Mouse (Mus musculus) stomach, postnatal 0 days (tissue): ENCODE measurements around the gene Sh3pxd2a. TPM values are rescaled to one million over a fixed set of nuclear protein-coding genes. Genes with fewer than 3 reads are reported as not detected.

Experiments
- ATAC-seq: fragments of 200-750 bp; cut with Nextera tagmentation; 2 replicates; pipeline ENCODE4 v1.8.0; 2017; ENCODE audit not compliant: low FRiP score, low TSS enrichment
- DNase-seq: peaks from one replicate; pipeline ENCODE4 v3.0.0-alpha.2; 2016; ENCODE audit warnings: low spot score
- H3K27ac ChIP-seq: fragments of 300-500 bp; sonication (generic); replicated peaks from 2 replicates; pipeline ENCODE4 v1.5.1; 2014; ENCODE audit warnings: mild to moderate bottlenecking, control low read depth
- H3K27me3 ChIP-seq: fragments of 300-500 bp; sonication (generic); 2 replicates; pipeline ENCODE4 v1.6.1; 2014; ENCODE audit warnings: low read length; ENCODE audit not compliant: control insufficient read depth, insufficient read depth
- H3K36me3 ChIP-seq: fragments of 300-500 bp; sonication (generic); 2 replicates; pipeline ENCODE4 v1.6.1; 2014; ENCODE audit warnings: low read length, mixed read lengths; ENCODE audit not compliant: control insufficient read depth, insufficient read depth
- H3K4me1 ChIP-seq: fragments of 300-500 bp; sonication (generic); replicated peaks from 2 replicates; pipeline ENCODE4 v1.6.1; 2014; ENCODE audit warnings: antibody characterized with exemption; ENCODE audit not compliant: control insufficient read depth, insufficient read depth
- H3K4me2 ChIP-seq: fragments of 300-500 bp; sonication (generic); replicated peaks from 2 replicates; pipeline ENCODE4 v1.6.1; 2014; ENCODE audit warnings: low read depth, mild to moderate bottlenecking, control low read depth, moderate library complexity
- H3K4me3 ChIP-seq: fragments of 300-500 bp; sonication (generic); 2 replicates; pipeline ENCODE4 v1.5.1; 2014; ENCODE audit warnings: low read depth, low read length, control low read depth
- H3K9ac ChIP-seq: fragments of 300-500 bp; sonication (generic); 2 replicates; pipeline ENCODE4 v1.6.1; 2014; ENCODE audit warnings: mild to moderate bottlenecking, low read length, control low read depth, mixed read lengths
- H3K9me3 ChIP-seq: fragments of 300-500 bp; sonication (generic); 2 replicates; pipeline ENCODE4 v1.6.1; 2016; ENCODE audit warnings: low read length; ENCODE audit not compliant: control insufficient read depth
- CTCF ChIP-seq: IDR thresholded peaks from 2 replicates; pipeline ENCODE4 v1.5.1; 2016; ENCODE audit warnings: antibody characterized with exemption, low read depth, mild to moderate bottlenecking, moderate library complexity
- EP300 ChIP-seq: optimal IDR thresholded peaks from 2 replicates; pipeline ENCODE3; 2016; ENCODE audit warnings: antibody characterized with exemption
- WGBS: fragments of 180-500 bp; shearing (Covaris S2); extraction: QIAGEN DNeasy Blood & Tissue Kit; methylation state at CpG from one replicate; pipeline ENCODE4 v1.1.7; 2014; 5-methylcytosine and 5-hydroxymethylcytosine counted together
- polyA plus RNA-seq: library from polyadenylated mRNA; unstranded; fragments of >200 nt; fragmentation: Nextera tagmentation; extraction: Ambion mirVana; gene quantifications from 2 replicates; pipeline ENCODE4 v1.2.1, GENCODE M21; 2015

Gene Sh3pxd2a
- polyA plus RNA-seq, 1 experiment from 2014 or later = 3.7 TPM

DNA sequence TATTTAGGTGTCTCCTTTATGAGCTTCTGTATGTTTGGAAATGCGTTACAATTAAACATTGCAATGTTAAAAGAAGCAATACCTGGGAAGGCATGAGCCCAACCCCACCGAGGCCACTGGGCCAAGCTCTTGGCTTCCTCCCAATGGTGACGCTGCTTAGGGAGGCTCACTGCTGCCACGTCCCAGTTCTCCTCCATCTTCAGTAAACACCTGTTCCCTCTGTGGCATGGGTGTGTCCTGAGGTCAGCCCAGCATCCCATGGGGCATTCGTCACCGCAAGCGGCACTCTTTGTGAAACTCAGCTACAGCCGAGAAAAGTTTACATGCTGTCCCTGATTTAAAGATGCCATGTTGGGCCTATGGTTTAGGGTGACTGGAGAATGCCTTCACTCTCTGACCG, 23.4 kb upstream of the Sh3pxd2a start:
- Histone ChIP-seq H3K4me1 (0 out of 2 replicates have a peak, but pooled peaks cover 2% of the 10 kb centered on the region), H3K27ac (no peak overlapping the region), H3K9me3 (no peaks in the 10 kb centered on the region), H3K36me3 (no peaks in the 10 kb centered on the region), H3K4me2 (no peak overlapping the region), H3K27me3 (no peaks in the 10 kb centered on the region), H3K9ac (no peak overlapping the region), H3K4me3 (no peak overlapping the region)
- peak; percentile 75 for ATAC-seq
- WGBS = 56% methylated on average over 9 of the region's 9 CpGs
- peak; percentile 67 for DNase-seq
- TF ChIP-seq CTCF (no peak), EP300 (no peak)

DNA sequence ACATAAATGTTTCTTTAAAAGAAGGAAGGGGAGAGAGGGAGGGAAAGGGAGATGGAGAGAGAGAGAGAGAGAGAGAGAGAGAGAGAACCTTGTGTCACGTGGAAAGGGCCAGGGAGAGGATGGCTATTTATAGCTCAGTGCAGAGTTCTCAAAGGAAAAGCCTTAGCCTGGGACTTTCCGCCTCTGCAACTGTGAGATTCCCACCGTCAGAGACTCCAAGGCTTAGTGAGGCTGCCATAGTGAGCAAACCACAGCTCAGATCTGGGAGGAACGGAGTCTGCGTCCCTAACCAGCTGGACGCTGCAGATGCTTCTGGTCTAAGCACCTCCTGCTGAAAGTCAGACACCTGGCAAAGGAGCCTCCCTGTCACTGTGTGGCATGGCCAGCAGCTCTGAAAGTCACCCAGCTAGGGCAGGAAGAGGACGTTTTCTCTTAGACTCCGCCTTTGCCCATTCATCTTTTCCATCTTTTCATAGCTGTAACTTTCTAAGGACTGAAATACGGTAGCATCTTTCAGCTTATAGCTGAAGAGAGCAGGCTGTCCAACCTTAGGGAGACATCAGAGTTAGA, 21.9 kb upstream of the Sh3pxd2a start:
- Histone ChIP-seq H3K4me2 (peak overlapping the region; percentile 35; the same call in 1 of the 2 replicates), H3K4me3 (no peak overlapping the region), H3K36me3 (no peaks in the 10 kb centered on the region), H3K9me3 (no peaks in the 10 kb centered on the region), H3K4me1 (0 out of 2 replicates have a peak, but pooled peaks cover 2% of the 10 kb centered on the region), H3K9ac (peak overlapping the region; percentile 31; the same call in 1 of the 2 replicates), H3K27ac (0 out of 2 replicates have a peak overlapping the region, but pooled peaks have one; percentile 40), H3K27me3 (no peaks in the 10 kb centered on the region)
- 21% methylated on average over 9 of the region's 9 CpGs for WGBS
- TF ChIP-seq EP300 (no peak), CTCF (no peak)
- DNase-seq = no peak
- ATAC-seq = peak; percentile 60

DNA sequence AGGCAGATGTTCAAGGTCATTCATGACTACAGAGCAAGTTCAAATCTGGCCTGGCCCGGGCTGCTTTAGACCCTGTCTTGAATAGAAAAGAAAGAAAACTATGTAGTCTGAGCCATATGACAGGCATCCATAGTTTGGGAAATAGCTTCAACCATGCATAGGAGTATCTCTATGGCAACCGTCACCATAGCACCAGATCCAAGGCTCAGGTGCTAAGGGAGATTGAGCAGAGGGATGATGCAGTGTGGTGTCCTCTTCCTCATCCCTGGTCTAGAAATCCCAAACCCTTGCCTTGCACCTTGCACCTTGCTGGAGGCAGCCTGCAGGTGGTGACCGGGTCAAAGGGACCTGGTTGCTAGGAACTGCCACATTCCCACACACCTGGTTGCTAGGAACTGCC, 19.9 kb upstream of the Sh3pxd2a start:
- 71% methylated on average over 3 of the region's 3 CpGs for WGBS
- Histone ChIP-seq H3K27me3 (no peaks in the 10 kb centered on the region), H3K4me1 (0 out of 2 replicates have a peak, but pooled peaks cover 2% of the 10 kb centered on the region), H3K9ac (no peak overlapping the region), H3K27ac (no peak overlapping the region), H3K9me3 (no peaks in the 10 kb centered on the region), H3K36me3 (no peaks in the 10 kb centered on the region), H3K4me3 (no peak overlapping the region), H3K4me2 (no peak overlapping the region)
- TF ChIP-seq CTCF = no peak
- TF ChIP-seq EP300 = no peak
- DNase-seq (no peak), ATAC-seq (no peak)

DNA sequence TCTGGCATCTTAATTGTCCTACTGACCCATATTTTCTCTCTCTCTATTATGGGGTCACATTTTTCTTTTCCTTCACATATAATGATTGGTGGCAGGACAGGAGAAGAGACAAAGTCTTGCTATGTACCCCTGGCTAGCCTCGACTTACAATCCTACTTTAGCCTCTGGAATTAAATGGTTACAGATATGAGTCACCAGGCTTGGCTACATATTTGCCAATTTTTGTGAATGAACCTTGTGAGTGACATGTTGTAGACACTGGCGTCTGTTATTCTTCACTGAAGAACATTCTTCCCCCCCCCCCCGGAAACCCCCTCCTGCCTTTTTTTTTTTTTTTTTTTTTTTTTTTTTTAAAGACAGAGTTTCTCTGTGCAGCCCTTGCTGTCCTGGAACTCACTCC, 19.1 kb upstream of the Sh3pxd2a start:
- DNase-seq = no peak
- ATAC-seq = no peak
- Histone ChIP-seq H3K27me3 (no peaks in the 10 kb centered on the region), H3K36me3 (no peaks in the 10 kb centered on the region), H3K4me1 (0 out of 2 replicates have a peak, but pooled peaks cover 2% of the 10 kb centered on the region), H3K9ac (no peak overlapping the region), H3K4me2 (no peak overlapping the region), H3K4me3 (no peak overlapping the region), H3K27ac (no peak overlapping the region), H3K9me3 (no peaks in the 10 kb centered on the region)
- no peak for TF ChIP-seq EP300
- 42% methylated on average over 3 of the region's 3 CpGs for WGBS

DNA sequence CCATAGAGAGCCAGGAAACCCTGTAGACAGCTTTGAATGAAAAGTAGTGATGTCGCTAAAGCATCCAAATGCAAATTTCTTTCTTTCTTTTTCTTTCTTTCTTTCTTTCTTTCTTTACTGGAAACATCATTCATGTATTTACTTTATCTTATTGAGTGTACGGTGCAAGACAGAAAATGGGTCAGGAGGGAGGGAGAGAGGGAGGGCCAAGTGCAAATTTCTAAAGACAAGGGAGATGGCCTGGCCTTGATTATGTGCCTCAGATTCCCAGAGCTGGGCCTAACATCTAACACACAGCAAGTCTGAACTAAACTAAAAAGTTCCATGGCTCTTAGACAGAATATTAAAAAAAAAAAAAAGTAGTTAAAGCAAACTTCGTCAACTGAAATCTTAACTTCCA, 9.3 kb upstream of the Sh3pxd2a start:
- H3K4me2 ChIP-seq = no peak overlapping the region
- no peak overlapping the region for H3K9ac ChIP-seq
- no peak for TF ChIP-seq CTCF
- TF ChIP-seq EP300 = no peak
- H3K36me3 ChIP-seq = no peaks in the 10 kb centered on the region
- H3K4me3 ChIP-seq = no peak overlapping the region
- H3K27me3 ChIP-seq = no peaks in the 10 kb centered on the region
- H3K9me3 ChIP-seq = no peaks in the 10 kb centered on the region
- H3K27ac ChIP-seq = no peak overlapping the region
- ATAC-seq (no peak), DNase-seq (no peak)
- no peaks in the 10 kb centered on the region for H3K4me1 ChIP-seq
- 71% methylated on average over 3 of the region's 3 CpGs for WGBS

DNA sequence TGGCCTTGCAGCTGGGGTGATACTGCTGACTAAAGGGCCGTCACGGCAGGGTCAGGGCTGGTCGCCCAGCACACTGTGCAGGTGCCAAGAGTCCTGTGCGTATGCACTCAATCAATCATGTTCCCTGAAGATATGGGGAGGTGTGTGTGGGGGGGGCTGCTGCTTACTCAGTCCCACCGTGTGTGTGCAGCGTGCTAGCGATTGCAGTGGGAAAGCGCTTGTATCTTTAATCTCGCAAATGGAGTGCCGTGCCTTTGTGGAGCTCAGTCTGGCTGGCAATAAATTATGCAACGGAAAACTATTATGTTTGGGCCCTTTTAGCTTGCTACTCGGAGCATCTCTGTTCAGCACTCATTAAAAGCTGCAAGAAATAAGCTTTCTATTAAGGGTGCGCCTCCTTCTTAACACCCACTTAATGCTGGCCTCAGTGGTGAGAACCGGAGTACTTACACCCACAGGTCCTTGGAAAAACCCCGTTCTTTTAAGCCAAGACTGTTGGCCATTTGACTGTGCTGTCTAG, 8.7 kb upstream of the Sh3pxd2a start:
- peak; percentile 71; the same call in 1 of the 2 replicates for ATAC-seq
- no peaks in the 10 kb centered on the region for H3K27me3 ChIP-seq

More for the DNA sequence above, 8.7 kb upstream of the Sh3pxd2a start:
- 33% methylated on average over 15 of the region's 15 CpGs for WGBS
- DNase-seq = peak; percentile 56
- H3K9me3 ChIP-seq = no peaks in the 10 kb centered on the region
- no peak for TF ChIP-seq EP300
- no peak for TF ChIP-seq CTCF
- no peak overlapping the region for H3K4me2 ChIP-seq
- H3K4me1 ChIP-seq = no peaks in the 10 kb centered on the region
- H3K9ac ChIP-seq = no peak overlapping the region
- H3K4me3 ChIP-seq = no peak overlapping the region
- no peak overlapping the region for H3K27ac ChIP-seq
- no peaks in the 10 kb centered on the region for H3K36me3 ChIP-seq
